Mouse (Mus musculus) limb, embryonic 12.5 days (tissue): ENCODE measurements around the gene Tmem222. TPM values are rescaled to one million over a fixed set of nuclear protein-coding genes. Genes with fewer than 3 reads are reported as not detected.
A peak's percentile ranks its signal among the peaks of the same experiment; 100 is the strongest.

Experiments
- ATAC-seq: fragments of 200-750 bp; cut with Nextera tagmentation; 2 replicates; pipeline ENCODE4 v1.8.0; 2017; ENCODE audit warnings: low read depth, moderate TSS enrichment; ENCODE audit not compliant: insufficient number of reproducible peaks, insufficient read depth, low FRiP score, low TSS enrichment
- H3K27ac ChIP-seq: fragments of 300-500 bp; sonication (generic); 2 replicates; pipeline ENCODE4 v1.5.1; 2016; ENCODE audit warnings: mild to moderate bottlenecking, moderate library complexity
- H3K27me3 ChIP-seq: fragments of 300-500 bp; sonication (generic); 2 replicates; pipeline ENCODE4 v1.6.1; 2016; ENCODE audit warnings: mild to moderate bottlenecking, moderate library complexity
- H3K36me3 ChIP-seq: fragments of 300-500 bp; sonication (generic); 2 replicates; pipeline ENCODE4 v1.6.1; 2016; ENCODE audit warnings: mild to moderate bottlenecking, moderate library complexity
- H3K4me1 ChIP-seq: fragments of 300-500 bp; sonication (generic); replicated peaks from 2 replicates; pipeline ENCODE4 v1.6.1; 2016
- H3K4me2 ChIP-seq: fragments of 300-500 bp; sonication (generic); 2 replicates; pipeline ENCODE4 v1.6.1; 2016; ENCODE audit warnings: mild to moderate bottlenecking, moderate library complexity
- H3K4me3 ChIP-seq: fragments of 300-500 bp; sonication (generic); replicated peaks from 2 replicates; pipeline ENCODE4 v1.5.1; 2016; ENCODE audit warnings: mild to moderate bottlenecking
- H3K9ac ChIP-seq: fragments of 300-500 bp; sonication (generic); replicated peaks from 2 replicates; pipeline ENCODE4 v1.6.1; 2016; ENCODE audit warnings: mild to moderate bottlenecking, moderate library complexity
- H3K9me3 ChIP-seq: fragments of 300-500 bp; sonication (generic); 2 replicates; pipeline ENCODE4 v1.6.1; 2016; ENCODE audit warnings: mild to moderate bottlenecking, moderate library complexity
- WGBS: fragments of 180-500 bp; shearing (Covaris S2); methylation state at CpG from one replicate; pipeline ENCODE4 v1.1.7; 2016; 5-methylcytosine and 5-hydroxymethylcytosine counted together
- polyA plus RNA-seq: library from polyadenylated mRNA; unstranded; fragments of >200 nt; fragmentation: Nextera tagmentation; extraction: Ambion mirVana; gene quantifications from 2 replicates; pipeline ENCODE4 v1.2.1, GENCODE M21; 2016

Tmem222 gene
- polyA plus RNA-seq, 1 experiment from 2014 or later, result 85.3 TPM

- H3K36me3 ChIP-seq, result peaks cover 76% of the 10 kb centered on the region
- no peak overlapping the region for H3K4me3 ChIP-seq
- no peaks in the 10 kb centered on the region for H3K27me3 ChIP-seq
- peak overlapping the region; percentile 24; the same call in 1 of the 2 replicates for H3K9ac ChIP-seq
- no peak overlapping the region for H3K4me2 ChIP-seq
- H3K27ac ChIP-seq, result no peak overlapping the region
- no peak for ATAC-seq
- H3K9me3 ChIP-seq, result no peaks in the 10 kb centered on the region
- H3K4me1 ChIP-seq, result peaks cover 15% of the 10 kb centered on the region; the same call in 1 of the 2 replicates
- 53% methylated on average over 5 of the region's 5 CpGs for WGBS
These were observed 22.1 kb upstream of the Tmem222 start for GRCm38 (mm10) chr4:133299701-133300100.

GRCm38 (mm10) chr4:133298516-133299365 is 21.1 kb upstream of the Tmem222 start:
- Histone ChIP-seq H3K9me3 (no peaks in the 10 kb centered on the region), H3K27me3 (0 out of 2 replicates have a peak, but pooled peaks cover 3% of the 10 kb centered on the region), H3K4me1 (peaks cover 23% of the 10 kb centered on the region), H3K4me3 (no peak overlapping the region), H3K9ac (no peak overlapping the region), H3K27ac (no peak overlapping the region; the same call in 1 of the 2 replicates), H3K4me2 (no peak overlapping the region), H3K36me3 (peaks cover 76% of the 10 kb centered on the region)
- ATAC-seq, result no peak
- 34% methylated on average over 12 of the region's 12 CpGs for WGBS

- Histone ChIP-seq H3K9me3 (no peaks in the 10 kb centered on the region), H3K27ac (no peak overlapping the region; the same call in none of the 2 replicates), H3K9ac (peak overlapping the region; percentile 19; the same call in 1 of the 2 replicates), H3K4me2 (no peak overlapping the region), H3K27me3 (0 out of 2 replicates have a peak, but pooled peaks cover 3% of the 10 kb centered on the region), H3K4me1 (peaks cover 32% of the 10 kb centered on the region), H3K36me3 (peaks cover 68% of the 10 kb centered on the region), H3K4me3 (no peak overlapping the region)
- WGBS, result 4% methylated on average over 5 of the region's 5 CpGs
- ATAC-seq, result peak; percentile 67
These were observed 20.2 kb upstream of the Tmem222 start for GRCm38 (mm10) chr4:133297801-133298238.

GRCm38 (mm10) chr4:133297360-133297759 is 19.8 kb upstream of the Tmem222 start:
- 0 out of 2 replicates have a peak, but pooled peaks cover 3% of the 10 kb centered on the region for H3K27me3 ChIP-seq
- 49% methylated on average over 10 of the region's 10 CpGs for WGBS
- H3K4me2 ChIP-seq, result no peak overlapping the region
- ATAC-seq, result peak; percentile 5; the same call in 1 of the 2 replicates
- no peaks in the 10 kb centered on the region for H3K9me3 ChIP-seq
- H3K4me1 ChIP-seq, result peaks cover 37% of the 10 kb centered on the region
- no peak overlapping the region for H3K4me3 ChIP-seq
- H3K27ac ChIP-seq, result no peak overlapping the region; the same call in 1 of the 2 replicates
- H3K36me3 ChIP-seq, result peaks cover 68% of the 10 kb centered on the region
- H3K9ac ChIP-seq, result no peak overlapping the region; the same call in 1 of the 2 replicates

- no peak overlapping the region for H3K27ac ChIP-seq
- no peak overlapping the region for H3K4me3 ChIP-seq
- peaks cover 47% of the 10 kb centered on the region for H3K36me3 ChIP-seq
- ATAC-seq, result no peak
- peaks cover 37% of the 10 kb centered on the region for H3K4me1 ChIP-seq
- H3K9me3 ChIP-seq, result no peaks in the 10 kb centered on the region
- WGBS, result 31% methylated on average over 11 of the region's 11 CpGs
- peak overlapping the region; percentile 32; the same call in 1 of the 2 replicates for H3K9ac ChIP-seq
- H3K27me3 ChIP-seq, result 0 out of 2 replicates have a peak, but pooled peaks cover 3% of the 10 kb centered on the region
- no peak overlapping the region for H3K4me2 ChIP-seq
These were observed 16.5 kb upstream of the Tmem222 start for GRCm38 (mm10) chr4:133294084-133294483.

GRCm38 (mm10) chr4:133292901-133293843 is 15.6 kb upstream of the Tmem222 start:
- peak overlapping the region; percentile 8 for H3K9ac ChIP-seq
- H3K36me3 ChIP-seq, result peaks cover 47% of the 10 kb centered on the region
- ATAC-seq, result 0 out of 2 replicates have a peak, but pooled peaks have one; percentile 7
- 18% methylated on average over 24 of the region's 24 CpGs for WGBS
- H3K27ac ChIP-seq, result peak overlapping the region; percentile 72
- peaks cover 32% of the 10 kb centered on the region for H3K4me1 ChIP-seq
- 0 out of 2 replicates have a peak, but pooled peaks cover 3% of the 10 kb centered on the region for H3K27me3 ChIP-seq
- no peak overlapping the region; the same call in 1 of the 2 replicates for H3K4me3 ChIP-seq
- H3K4me2 ChIP-seq, result peak overlapping the region; percentile 15
- H3K9me3 ChIP-seq, result no peaks in the 10 kb centered on the region

- no peak for ATAC-seq
- Histone ChIP-seq H3K4me1 (peaks cover 25% of the 10 kb centered on the region), H3K9ac (no peak overlapping the region; the same call in 1 of the 2 replicates), H3K27ac (peak overlapping the region; percentile 72; the same call in 1 of the 2 replicates), H3K36me3 (peaks cover 46% of the 10 kb centered on the region), H3K4me2 (no peak overlapping the region), H3K4me3 (no peak overlapping the region), H3K27me3 (0 out of 2 replicates have a peak, but pooled peaks cover 3% of the 10 kb centered on the region), H3K9me3 (no peaks in the 10 kb centered on the region)
- WGBS, result 65% methylated on average over 4 of the region's 4 CpGs
These were observed 14.8 kb upstream of the Tmem222 start for GRCm38 (mm10) chr4:133292405-133292804.

- Histone ChIP-seq H3K4me3 (no peak overlapping the region), H3K9ac (no peak overlapping the region), H3K27me3 (0 out of 2 replicates have a peak, but pooled peaks cover 3% of the 10 kb centered on the region), H3K36me3 (peaks cover 34% of the 10 kb centered on the region), H3K4me1 (peaks cover 22% of the 10 kb centered on the region), H3K4me2 (no peak overlapping the region), H3K9me3 (no peaks in the 10 kb centered on the region), H3K27ac (no peak overlapping the region)
- WGBS, result 100% methylated on average over 1 of the region's 1 CpGs
- no peak for ATAC-seq
These were observed 13.7 kb upstream of the Tmem222 start for GRCm38 (mm10) chr4:133291255-133291654.

- 91% methylated on average over 4 of the region's 4 CpGs for WGBS
- Histone ChIP-seq H3K9me3 (no peaks in the 10 kb centered on the region), H3K27me3 (no peaks in the 10 kb centered on the region), H3K27ac (no peak overlapping the region), H3K4me2 (no peak overlapping the region), H3K4me1 (peaks cover 19% of the 10 kb centered on the region), H3K36me3 (no peaks in the 10 kb centered on the region), H3K9ac (no peak overlapping the region), H3K4me3 (no peak overlapping the region)
- ATAC-seq, result no peak
These were observed 9.0 kb upstream of the Tmem222 start for GRCm38 (mm10) chr4:133286476-133287077.

- no peaks in the 10 kb centered on the region for H3K36me3 ChIP-seq
- H3K9ac ChIP-seq, result no peak overlapping the region
- ATAC-seq, result no peak
- 0 out of 2 replicates have a peak overlapping the region, but pooled peaks have one; percentile 17 for H3K27ac ChIP-seq
- 81% methylated on average over 5 of the region's 5 CpGs for WGBS
- H3K4me1 ChIP-seq, result peaks cover 26% of the 10 kb centered on the region
- H3K4me2 ChIP-seq, result no peak overlapping the region
- H3K9me3 ChIP-seq, result no peaks in the 10 kb centered on the region
- H3K27me3 ChIP-seq, result no peaks in the 10 kb centered on the region
- no peak overlapping the region for H3K4me3 ChIP-seq
These were observed 8.4 kb upstream of the Tmem222 start for GRCm38 (mm10) chr4:133285950-133286349.
